ENCODE assay signal across 8 mouse cellular contexts in genomic region chr2:3964351-3964750, GRCm38 (mm10). TPM values are rescaled to one million over a fixed set of nuclear protein-coding genes. Genes with fewer than 3 reads are reported as not detected.
DNase-seq lines count a peak whose midpoint lies in the region; ATAC-seq and TF ChIP-seq lines count a peak whose summit lies in the region.

No protein-coding gene starts in this region.

- dilution Hi-C loops in CH12.LX (cut with MboI; ENCODE audit: extremely low pct_ligation_motif_present, extremely low pct_unique_long_range_greater_than_20kb, low sequenced_read_pairs), result no loop called here

- no peaks in the 10 kb centered on the region for H3K79me2 ChIP-seq in CH12.LX (replicated peaks; ENCODE audit: control insufficient read depth, extremely low read depth, insufficient read depth, poor library complexity, severe bottlenecking)

- no peak for DNase-seq in forebrain, embryonic 11.5 days (ENCODE audit: low spot score)
- DNase-seq in forebrain, embryonic 10.5 days (ENCODE audit: extremely low spot score, low spot score), result no peak
- DNase-seq in CH12.LX (ENCODE audit: extremely low read depth), result peak; percentile 47
- peak; percentile 66 for DNase-seq in splenic B cell, adult 2 months (ENCODE audit: low read depth, low spot score)
- no peak for DNase-seq in left cerebral cortex, adult 2 months (ENCODE audit: extremely low spot score in 1 of 2, low spot score in 2 of 2)
- no peak for DNase-seq in T-cell, adult 2 months (ENCODE audit: low spot score)

- no peaks in the 10 kb centered on the region for H3K9me3 ChIP-seq in forebrain, embryonic 11.5 days (ENCODE audit: control insufficient read depth, low read length)
- no peaks in the 10 kb centered on the region for H3K9me3 ChIP-seq in forebrain, embryonic 10.5 days
- H3K9me3 ChIP-seq in CH12.LX (replicated peaks; ENCODE audit: low read length), result no peaks in the 10 kb centered on the region
- H3K9me3 ChIP-seq in limb, embryonic 15.5 days, result no peaks in the 10 kb centered on the region

- no peak overlapping the region for H3K4me2 ChIP-seq in forebrain, embryonic 11.5 days (ENCODE audit: low read depth, low read length, severe bottlenecking)
- no peak overlapping the region for H3K4me2 ChIP-seq in CH12.LX (ENCODE audit: insufficient read depth, low read depth, poor library complexity, severe bottlenecking)
- H3K4me2 ChIP-seq in limb, embryonic 15.5 days, result no peak overlapping the region

- no peak overlapping the region for H3K9ac ChIP-seq in forebrain, embryonic 11.5 days (ENCODE audit: low read length)
- no peak overlapping the region for H3K9ac ChIP-seq in CH12.LX (ENCODE audit: insufficient read depth, low read depth)
- no peak overlapping the region for H3K9ac ChIP-seq in limb, embryonic 15.5 days

- ATAC-seq in forebrain, embryonic 11.5 days (replicated peaks; ENCODE audit: low FRiP score), result peak; percentile 100
- ATAC-seq in erythroid progenitor cell, adult 5-6 weeks (replicated peaks; ENCODE audit: low FRiP score, poor library complexity, severe bottlenecking), result peak; percentile 100
- ATAC-seq in limb, embryonic 15.5 days (ENCODE audit: insufficient number of reproducible peaks, low FRiP score, low TSS enrichment, low read depth), result peak; percentile 100

- no peaks in the 10 kb centered on the region for H3K27me3 ChIP-seq in forebrain, embryonic 11.5 days (ENCODE audit: control insufficient read depth, insufficient read depth, low read length)
- no peaks in the 10 kb centered on the region for H3K27me3 ChIP-seq in forebrain, embryonic 10.5 days (ENCODE audit: poor library complexity, severe bottlenecking)
- H3K27me3 ChIP-seq in CH12.LX (replicated peaks), result no peaks in the 10 kb centered on the region
- no peaks in the 10 kb centered on the region for H3K27me3 ChIP-seq in limb, embryonic 15.5 days
- no peaks in the 10 kb centered on the region for H3K27me3 ChIP-seq in splenic B cell, adult 2 months (ENCODE audit: control insufficient read depth, insufficient read depth, low read length, poor library complexity, severe bottlenecking)

- no peak for TF ChIP-seq POLR2A in CH12.LX (IDR thresholded peaks at IDR 0.05; ENCODE audit: low read depth, low read length)

- TF ChIP-seq EP300 in CH12.LX (IDR thresholded peaks at IDR 0.05; ENCODE audit: low read length), result no peak

- TF ChIP-seq RAD21 in CH12.LX (IDR thresholded peaks at IDR 0.05; ENCODE audit: low read depth, low read length), result no peak

- H3K27ac ChIP-seq in forebrain, embryonic 11.5 days (ENCODE audit: low read depth, low read length), result no peak overlapping the region
- H3K27ac ChIP-seq in forebrain, embryonic 10.5 days, result no peak overlapping the region
- no peak overlapping the region for H3K27ac ChIP-seq in CH12.LX (ENCODE audit: insufficient read depth, low read depth)
- no peak overlapping the region for H3K27ac ChIP-seq in limb, embryonic 15.5 days
- H3K27ac ChIP-seq in left cerebral cortex, adult 2 months, result no peak overlapping the region

- in situ Hi-C loops in CH12.LX (cut with MboI; ENCODE audit: low pct_ligation_motif_present, low pct_unique_long_range_greater_than_20kb, low sequenced_read_pairs), result no loop called here

- no peaks in the 10 kb centered on the region for H3K36me3 ChIP-seq in forebrain, embryonic 11.5 days (ENCODE audit: control insufficient read depth, insufficient read depth, low read length)
- no peaks in the 10 kb centered on the region for H3K36me3 ChIP-seq in forebrain, embryonic 10.5 days (replicated peaks)
- no peaks in the 10 kb centered on the region for H3K36me3 ChIP-seq in CH12.LX (replicated peaks in 1 of 2; ENCODE audit: control insufficient read depth in 1 of 2, insufficient read depth in 1 of 2, low read length in 1 of 2)
- no peaks in the 10 kb centered on the region for H3K36me3 ChIP-seq in limb, embryonic 15.5 days
- no peaks in the 10 kb centered on the region for H3K36me3 ChIP-seq in splenic B cell, adult 2 months (ENCODE audit: control insufficient read depth, insufficient read depth, low read length, poor library complexity, severe bottlenecking)

- H3K4me3 ChIP-seq in forebrain, embryonic 11.5 days (ENCODE audit: low read depth, low read length), result no peak overlapping the region
- H3K4me3 ChIP-seq in forebrain, embryonic 10.5 days, result no peak overlapping the region
- no peak overlapping the region for H3K4me3 ChIP-seq in CH12.LX (replicated peaks in 1 of 3; ENCODE audit: low read depth in 2 of 3, low read length in 2 of 3, poor library complexity in 1 of 3)
- H3K4me3 ChIP-seq in limb, embryonic 15.5 days, result no peak overlapping the region
- H3K4me3 ChIP-seq in left cerebral cortex, adult 2 months, result no peak overlapping the region

- no peaks in the 10 kb centered on the region for H3K4me1 ChIP-seq in forebrain, embryonic 11.5 days (replicated peaks; ENCODE audit: control insufficient read depth, insufficient read depth, low read length)
- no peaks in the 10 kb centered on the region for H3K4me1 ChIP-seq in forebrain, embryonic 10.5 days
- H3K4me1 ChIP-seq in CH12.LX (ENCODE audit: control insufficient read depth in 1 of 2, insufficient read depth in 2 of 2), result no peaks in the 10 kb centered on the region
- no peaks in the 10 kb centered on the region for H3K4me1 ChIP-seq in limb, embryonic 15.5 days

- WGBS in forebrain, embryonic 11.5 days, result 93% methylated on average over 4 of the region's 4 CpGs
- 88% methylated on average over 4 of the region's 4 CpGs for WGBS in forebrain, embryonic 10.5 days
- 91% methylated on average over 4 of the region's 4 CpGs for WGBS in limb, embryonic 15.5 days

- intact Hi-C loops in left cerebral cortex, adult 2 months (cut with DNase I), result no loop called here

- no peak for TF ChIP-seq CTCF in CH12.LX (conservative IDR thresholded peaks at IDR 0.05 in 1 of 2, IDR thresholded peaks at IDR 0.05 in 1 of 2; ENCODE audit: low read depth in 2 of 2, low read length in 2 of 2)
- no peak for TF ChIP-seq CTCF in left cerebral cortex, adult 2 months (IDR thresholded peaks at IDR 0.05)

TF ChIP-seq in CH12.LX, 34 proteins besides CTCF, POLR2A, EP300 and RAD21:
- no peak for TF ChIP-seq ETS1 (conservative IDR thresholded peaks at IDR 0.05; ENCODE audit: low read depth, low read length)
- no peak for TF ChIP-seq CHD1 (IDR thresholded peaks at IDR 0.05; ENCODE audit: low read depth, low read length)
- TF ChIP-seq JUN (IDR thresholded peaks at IDR 0.05; ENCODE audit: insufficient read depth, low read depth, low read length), result no peak
- no peak for TF ChIP-seq MYC (IDR thresholded peaks at IDR 0.05; ENCODE audit: low read depth, low read length)
- TF ChIP-seq IRF4 (IDR thresholded peaks at IDR 0.05; ENCODE audit: low read depth, low read length), result no peak
- TF ChIP-seq TCF12 (IDR thresholded peaks at IDR 0.05; ENCODE audit: low read depth, low read length), result no peak
- TF ChIP-seq JUND (conservative IDR thresholded peaks at IDR 0.05; ENCODE audit: low read depth, low read length), result no peak
- TF ChIP-seq RCOR1 (conservative IDR thresholded peaks at IDR 0.05; ENCODE audit: low read depth, low read length), result no peak
- TF ChIP-seq ZMIZ1 (IDR thresholded peaks at IDR 0.05; ENCODE audit: low read depth, low read length), result no peak
- no peak for TF ChIP-seq MAFK (IDR thresholded peaks at IDR 0.05; ENCODE audit: insufficient replicate concordance, low read length)
- TF ChIP-seq KAT2A (IDR thresholded peaks at IDR 0.05; ENCODE audit: insufficient replicate concordance, low read length), result no peak
- TF ChIP-seq GABPA (IDR thresholded peaks at IDR 0.05; ENCODE audit: insufficient replicate concordance, low read depth, low read length), result no peak
- no peak for TF ChIP-seq NRF1 (IDR thresholded peaks at IDR 0.05; ENCODE audit: low read depth, low read length)
- no peak for TF ChIP-seq POLR2AphosphoS2 (IDR thresholded peaks at IDR 0.05; ENCODE audit: low read depth, low read length)
- TF ChIP-seq SIN3A (IDR thresholded peaks at IDR 0.05; ENCODE audit: low read length), result no peak

RNA-seq across cellular contexts. Expression of gene Frmd4a, which starts 53.2 kb away (rescaled TPM):
- 44.0 and 50.3 TPM in 2 replicates for polyA plus RNA-seq in forebrain, embryonic 11.5 days (2014; fragmentation: Nextera tagmentation; extraction: Ambion mirVana)
- 29.2 and 33.0 TPM in 2 replicates for polyA plus RNA-seq in forebrain, embryonic 10.5 days (2016; fragmentation: Nextera tagmentation; extraction: Ambion mirVana)
- total RNA-seq in CH12.LX (2012; rRNA removed) (0.13 TPM in 2 replicates), CH12.LX (2014; rRNA removed) (0.26 and 0.32 TPM in 2 replicates)
- polyA plus RNA-seq in CH12.LX (2012; ENCODE audit: insufficient read length, low read depth), result 1.6 and 2.0 TPM in 2 replicates
- 79.2 and 81.1 TPM in 2 replicates for total RNA-seq in erythroid progenitor cell, adult 5-6 weeks (2015; ENCODE audit: low replicate concordance)
- total RNA-seq in erythroid progenitor cell, adult 5-6 weeks (2017; ENCODE audit: low replicate concordance), result 133 and 169 TPM in 2 replicates
- 29.6 and 34.1 TPM in 2 replicates for polyA plus RNA-seq in limb, embryonic 15.5 days (2015; fragmentation: Nextera tagmentation; extraction: Ambion mirVana)
- 10 to 100 TPM; 57.7 to 65.1 TPM for total RNA-seq in left cerebral cortex, adult 2 months (2021)

Comparison
In these comparisons a context has a peak if more than half of its experiments do, and no peak if none do; other contexts are left out.
1. DNase-seq: peak in CH12.LX (single experiment) and splenic B cell, adult 2 months (single experiment); none in forebrain, embryonic 11.5 days (single experiment), forebrain, embryonic 10.5 days (single experiment), left cerebral cortex, adult 2 months (0 of 2) and T-cell, adult 2 months (single experiment).
2. RNA of gene Frmd4a, which starts 53.2 kb away (polyA plus RNA-seq): 44.0 to 50.3 TPM in forebrain, embryonic 11.5 days, 29.6 to 34.1 TPM in limb, embryonic 15.5 days and 29.2 to 33.0 TPM in forebrain, embryonic 10.5 days; 1.6 to 2.0 TPM in CH12.LX; every median in the first group is over 10 times any median in the second.
3. Peak in every context shown above with its lines, with median percentiles within 50 percentile points of each other: ATAC-seq.